In genomic region chr10:20030703-20031102, GRCm38 (mm10) we compare ENCODE assay signal across 27 mouse cellular contexts.
"Had no signal": no experiment of that assay in that cellular context is flagged by ENCODE, and none has a peak within 500 bp of the region (broad histone marks: within the 10 kb centered on the region; RNA-seq: fewer than 3 reads in every experiment).

No protein-coding gene starts in this region.

- H3K9ac ChIP-seq: heart, embryonic 13.5 days; heart, embryonic 15.5 days; hindbrain, embryonic 12.5 days; hindbrain, embryonic 14.5 days; intestine, embryonic 15.5 days; limb, embryonic 12.5 days; liver, embryonic 13.5 days had no signal

- H3K4me2 ChIP-seq: heart, embryonic 13.5 days; heart, embryonic 15.5 days; hindbrain, embryonic 12.5 days; hindbrain, embryonic 14.5 days; intestine, embryonic 15.5 days; limb, embryonic 12.5 days; liver, embryonic 11.5 days; liver, embryonic 13.5 days had no signal

- H3K4me1 ChIP-seq: hindbrain, embryonic 10.5 days; hindbrain, embryonic 12.5 days; intestine, embryonic 15.5 days; limb, embryonic 10.5 days; limb, embryonic 12.5 days; liver, embryonic 13.5 days had no signal

- H3K9me3 ChIP-seq: heart, embryonic 13.5 days; heart, embryonic 15.5 days; hindbrain, embryonic 10.5 days; hindbrain, embryonic 12.5 days; intestine, embryonic 15.5 days; limb, embryonic 10.5 days; limb, embryonic 12.5 days; liver, embryonic 13.5 days had no signal

- H3K36me3 ChIP-seq: hindbrain, embryonic 10.5 days; hindbrain, embryonic 12.5 days; intestine, embryonic 15.5 days; limb, embryonic 10.5 days; limb, embryonic 12.5 days had no signal

- H3K27ac ChIP-seq: gastrocnemius, adult 2 months; heart, adult 2 months; heart, embryonic 13.5 days; heart, embryonic 15.5 days; hindbrain, embryonic 10.5 days; hindbrain, embryonic 12.5 days; hindbrain, embryonic 14.5 days; intestine, embryonic 15.5 days; layer of hippocampus, adult 2 months; left cerebral cortex, adult 2 months; limb, embryonic 10.5 days; limb, embryonic 12.5 days; liver, embryonic 13.5 days had no signal

- ATAC-seq: hindbrain, embryonic 16.5 days; inflammation-experienced regulatory T-cells, adult 6 months; intestine, embryonic 15.5 days; intestine, postnatal 0 days had no signal

- H3K27me3 ChIP-seq: heart, embryonic 13.5 days; heart, embryonic 15.5 days; hindbrain, embryonic 12.5 days; intestine, embryonic 15.5 days; limb, embryonic 12.5 days; liver, embryonic 13.5 days had no signal

- DNase-seq: gastrocnemius, adult 2 months; gastrocnemius, postnatal 10 days; gastrocnemius, postnatal 25 days; heart, adult 2 months; heart, postnatal 14 days; heart, postnatal 36 days; kidney, adult 18-20 months; kidney, adult 8-10 months; kidney, postnatal 10 days; kidney, postnatal 25 days; kidney, postnatal 4 days; liver; liver, embryonic 13.5 days had no signal

- H3K4me3 ChIP-seq: gastrocnemius, adult 2 months; heart, adult 2 months; heart, embryonic 13.5 days; heart, embryonic 15.5 days; hindbrain, embryonic 10.5 days; hindbrain, embryonic 12.5 days; intestine, embryonic 15.5 days; layer of hippocampus, adult 2 months; left cerebral cortex, adult 2 months; limb, embryonic 10.5 days; limb, embryonic 12.5 days; liver, embryonic 13.5 days had no signal
